Mouse (Mus musculus): ENCODE data around the gene Igf2bp3.

- TF ChIP-seq POLR2A (IDR thresholded peaks at IDR 0.05; ENCODE audit: insufficient read depth, low read length): no peak
- no peak for TF ChIP-seq CTCF (IDR thresholded peaks at IDR 0.05; ENCODE audit: low read depth, low read length)
Measured at GRCm38 (mm10) chr6:49166318-49166717, 48.4 kb downstream of the Igf2bp3 start.
